Mouse (Mus musculus) liver, postnatal 0 days (tissue): ENCODE results near the gene Cnnm2. TPM values are rescaled to one million over a fixed set of nuclear protein-coding genes. Genes with fewer than 3 reads are reported as not detected.
"Not testable (repeated sequence)": the region's sequence is repeated elsewhere in the genome, so short reads cannot be mapped to it uniquely, and the experiment has no call there.

ENCODE experiments used
- ATAC-seq: fragments of 200-750 bp; cut with Nextera tagmentation; 2 replicates; pipeline ENCODE4 v1.8.0; 2017; ENCODE audit warnings: mild to moderate bottlenecking, moderate library complexity
- DNase-seq: peaks from one replicate; pipeline ENCODE4 v3.0.0-alpha.2; 2016
- H3K27ac ChIP-seq: fragments of 300-500 bp; sonication (generic); 2 replicates; pipeline ENCODE4 v1.5.1; 2014; ENCODE audit warnings: antibody characterized with exemption, moderate library complexity, mild to moderate bottlenecking, low read depth
- H3K27me3 ChIP-seq: fragments of 300-500 bp; sonication (generic); 2 replicates; pipeline ENCODE4 v1.6.1; 2014; ENCODE audit warnings: low read length, control low read depth, mixed read lengths; ENCODE audit not compliant: insufficient read depth
- H3K36me3 ChIP-seq: fragments of 300-500 bp; sonication (generic); replicated peaks from 2 replicates; pipeline ENCODE4 v1.6.1; 2014; ENCODE audit warnings: mild to moderate bottlenecking, control low read depth, low read length, moderate library complexity, mixed read lengths; ENCODE audit not compliant: insufficient read depth
- H3K4me1 ChIP-seq: fragments of 300-500 bp; sonication (generic); 2 replicates; pipeline ENCODE4 v1.6.1; 2014; ENCODE audit warnings: antibody characterized with exemption, mild to moderate bottlenecking, control low read depth; ENCODE audit not compliant: insufficient read depth
- H3K4me2 ChIP-seq: fragments of 300-500 bp; sonication (generic); 2 replicates; pipeline ENCODE4 v1.6.1; 2014; ENCODE audit warnings: low read depth, mild to moderate bottlenecking, low read length, moderate library complexity, mixed read lengths
- H3K4me3 ChIP-seq: fragments of 300-500 bp; sonication (generic); 2 replicates; pipeline ENCODE4 v1.5.1; 2014; ENCODE audit warnings: low read depth, low read length
- H3K9ac ChIP-seq: fragments of 300-500 bp; sonication (generic); replicated peaks from 2 replicates; pipeline ENCODE4 v1.6.1; 2014; ENCODE audit warnings: mild to moderate bottlenecking, moderate library complexity
- H3K9me3 ChIP-seq: fragments of 300-500 bp; sonication (generic); 2 replicates; pipeline ENCODE4 v1.6.1; 2016; ENCODE audit warnings: mild to moderate bottlenecking, control low read depth, low read length, mixed read lengths
- CTCF ChIP-seq: sonication (generic); IDR thresholded peaks from 2 replicates; pipeline ENCODE4 v1.5.1; 2016; ENCODE audit warnings: antibody characterized with exemption, low read depth
- EP300 ChIP-seq: IDR thresholded peaks from 2 replicates; pipeline ENCODE4 v1.6.1; 2016; ENCODE audit warnings: antibody characterized with exemption, low read depth, mild to moderate bottlenecking
- WGBS: fragments of 180-500 bp; shearing (Covaris S2); extraction: QIAGEN DNeasy Blood & Tissue Kit; methylation state at CpG from one replicate; pipeline ENCODE4 v1.1.7; 2014; ENCODE audit not compliant: insufficient replicate concordance; 5-methylcytosine and 5-hydroxymethylcytosine counted together
- polyA plus RNA-seq: library from polyadenylated mRNA; unstranded; fragments of >200 nt; fragmentation: Nextera tagmentation; extraction: Ambion mirVana; gene quantifications from 2 replicates; pipeline ENCODE4 v1.2.1, GENCODE M21; 2015

The Cnnm2 gene
- polyA plus RNA-seq, 1 experiment from 2014 or later: 1.6 TPM

DNA sequence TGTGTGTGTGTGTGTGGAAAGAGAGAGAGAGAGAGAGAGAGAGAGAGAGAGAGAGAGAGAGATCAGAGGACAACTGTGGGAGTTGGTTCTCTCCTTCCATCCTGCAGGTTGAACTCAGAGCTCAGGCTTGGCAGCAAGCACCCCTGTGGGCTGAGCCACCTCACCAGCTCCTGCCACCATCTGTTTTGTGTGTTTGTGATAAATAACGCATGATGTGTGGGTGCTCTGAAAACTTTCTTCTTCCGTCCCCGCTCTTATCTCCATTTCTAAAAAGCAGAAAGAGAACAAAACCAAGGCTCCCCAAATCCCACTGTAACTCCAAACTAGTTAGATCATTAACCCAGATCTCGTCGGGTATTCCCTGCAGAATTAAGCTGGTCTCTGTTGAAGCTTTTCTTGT, 4.7 kb downstream of the Cnnm2 start:
- Histone ChIP-seq H3K9ac (no peak overlapping the region), H3K27ac (no peak overlapping the region), H3K4me3 (no peak overlapping the region), H3K4me1 (peaks cover 16% of the 10 kb centered on the region), H3K9me3 (no peaks in the 10 kb centered on the region), H3K4me2 (peak overlapping the region; percentile 43), H3K36me3 (no peaks in the 10 kb centered on the region), H3K27me3 (peaks cover 6% of the 10 kb centered on the region; the same call in 1 of the 2 replicates)
- DNase-seq: no peak
- ATAC-seq: no peak
- 52% methylated on average over 5 of the region's 5 CpGs for WGBS
- TF ChIP-seq EP300: peak; percentile 23; the same call in 1 of the 2 replicates
- no peak for TF ChIP-seq CTCF

DNA sequence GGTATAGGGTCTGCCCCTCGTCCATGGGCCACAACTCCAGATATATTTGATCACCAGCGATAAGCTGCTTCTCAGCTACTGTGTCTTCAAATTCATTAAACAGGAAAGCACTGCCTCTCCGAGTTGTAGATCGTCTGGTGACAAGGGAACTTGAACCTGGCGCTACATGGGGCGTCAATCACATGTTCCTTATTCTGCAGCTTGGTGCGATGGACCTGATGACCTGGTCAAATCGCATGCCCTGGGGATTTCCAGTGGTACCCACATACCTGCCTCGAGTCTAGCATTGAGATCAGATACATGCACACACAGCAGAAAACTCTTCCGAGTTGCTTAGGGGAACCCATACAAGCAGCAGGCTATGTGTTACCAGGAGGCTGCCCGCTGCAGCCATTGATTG, 8.4 kb downstream of the Cnnm2 start:
- H3K36me3 ChIP-seq: no peaks in the 10 kb centered on the region
- no peaks in the 10 kb centered on the region for H3K27me3 ChIP-seq
- H3K9ac ChIP-seq: no peak overlapping the region
- 83% methylated on average over 11 of the region's 11 CpGs for WGBS
- ATAC-seq: no peak
- no peak overlapping the region for H3K4me3 ChIP-seq
- TF ChIP-seq CTCF: no peak
- TF ChIP-seq EP300: no peak
- no peak overlapping the region for H3K4me2 ChIP-seq
- no peak for DNase-seq
- no peak overlapping the region for H3K27ac ChIP-seq
- peaks cover 2% of the 10 kb centered on the region for H3K4me1 ChIP-seq
- no peaks in the 10 kb centered on the region for H3K9me3 ChIP-seq

DNA sequence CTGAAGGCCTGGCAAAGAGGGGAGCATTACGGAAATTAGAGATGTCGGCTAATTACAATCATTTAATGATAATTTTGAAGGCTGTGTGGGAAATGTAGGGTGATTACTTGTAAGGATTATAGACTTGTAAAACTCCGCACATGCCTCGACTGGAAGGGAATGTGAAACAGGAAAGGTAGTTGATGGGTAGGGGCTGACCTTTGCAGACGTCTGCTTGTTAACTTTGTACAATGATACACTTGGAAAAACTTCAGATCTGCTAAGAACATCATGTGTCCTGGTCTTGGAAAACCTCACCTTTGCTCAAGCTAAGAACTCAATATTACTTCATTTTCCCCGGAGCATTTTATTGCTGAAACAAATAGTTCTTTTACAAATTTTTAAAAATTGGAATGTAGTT, 10.4 kb downstream of the Cnnm2 start:
- Histone ChIP-seq H3K9ac (no peak overlapping the region), H3K27ac (no peak overlapping the region), H3K36me3 (no peaks in the 10 kb centered on the region), H3K4me1 (peaks cover 2% of the 10 kb centered on the region; the same call in 1 of the 2 replicates), H3K27me3 (no peaks in the 10 kb centered on the region), H3K4me2 (no peak overlapping the region), H3K9me3 (no peaks in the 10 kb centered on the region), H3K4me3 (no peak overlapping the region)
- DNase-seq (no peak), ATAC-seq (no peak)
- 86% methylated on average over 6 of the region's 6 CpGs for WGBS
- no peak for TF ChIP-seq EP300
- TF ChIP-seq CTCF: no peak

DNA sequence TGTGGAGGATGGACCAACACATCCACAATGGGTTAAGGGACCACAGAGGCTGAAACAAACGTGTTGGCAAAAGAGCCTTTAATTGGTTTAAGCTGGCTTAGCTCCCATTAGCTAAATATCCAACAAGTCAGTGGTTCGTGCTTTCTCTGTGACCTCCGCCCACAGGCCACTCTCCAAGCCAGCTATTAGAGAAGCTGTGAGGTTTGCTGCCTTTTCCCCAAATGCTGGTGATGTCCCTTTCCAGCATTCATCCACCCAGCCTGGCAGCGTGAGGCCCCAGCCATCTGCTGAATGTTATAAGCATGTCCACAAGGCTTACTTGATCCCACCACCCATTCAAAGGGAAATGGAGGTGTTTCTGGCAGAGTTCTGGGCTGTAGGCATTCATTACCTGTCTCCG, 15.0 kb downstream of the Cnnm2 start:
- H3K4me2 ChIP-seq: no peak overlapping the region
- H3K27me3 ChIP-seq: no peaks in the 10 kb centered on the region
- H3K4me1 ChIP-seq: no peaks in the 10 kb centered on the region
- no peak overlapping the region for H3K27ac ChIP-seq
- H3K9ac ChIP-seq: no peak overlapping the region
- ATAC-seq: no peak
- no peaks in the 10 kb centered on the region for H3K9me3 ChIP-seq
- H3K36me3 ChIP-seq: no peaks in the 10 kb centered on the region
- TF ChIP-seq CTCF (no peak), EP300 (no peak)
- 65% methylated on average over 5 of the region's 5 CpGs for WGBS
- H3K4me3 ChIP-seq: no peak overlapping the region
- DNase-seq: no peak

DNA sequence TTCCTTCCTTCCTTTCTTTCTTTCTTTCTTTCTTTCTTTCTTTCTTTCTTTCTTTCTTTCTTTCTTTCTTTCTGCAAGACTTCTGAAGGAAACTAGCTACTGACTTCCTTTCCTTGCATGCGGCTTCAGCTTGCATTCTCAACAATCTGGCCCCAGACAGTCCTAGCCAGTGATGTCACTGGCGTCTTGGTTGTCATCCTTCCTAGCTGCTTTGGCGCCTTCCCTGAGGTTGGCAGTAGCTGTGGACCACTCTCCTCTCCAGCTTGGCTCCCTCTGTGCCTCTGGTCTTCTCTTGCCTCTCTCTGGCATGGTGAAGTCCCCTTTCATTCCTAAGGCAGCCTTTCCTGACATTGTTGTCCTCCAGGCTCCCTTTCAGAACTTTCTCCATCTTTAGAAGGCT, 15.5 kb downstream of the Cnnm2 start:
- Histone ChIP-seq H3K36me3 (no peaks in the 10 kb centered on the region), H3K9me3 (no peaks in the 10 kb centered on the region), H3K4me3 (no peak overlapping the region), H3K4me1 (no peaks in the 10 kb centered on the region), H3K4me2 (no peak overlapping the region), H3K27me3 (no peaks in the 10 kb centered on the region), H3K27ac (no peak overlapping the region), H3K9ac (no peak overlapping the region)
- ATAC-seq (no peak), DNase-seq (no peak)
- WGBS: 91% methylated on average over 3 of the region's 3 CpGs
- TF ChIP-seq EP300 (no peak), CTCF (no peak)

DNA sequence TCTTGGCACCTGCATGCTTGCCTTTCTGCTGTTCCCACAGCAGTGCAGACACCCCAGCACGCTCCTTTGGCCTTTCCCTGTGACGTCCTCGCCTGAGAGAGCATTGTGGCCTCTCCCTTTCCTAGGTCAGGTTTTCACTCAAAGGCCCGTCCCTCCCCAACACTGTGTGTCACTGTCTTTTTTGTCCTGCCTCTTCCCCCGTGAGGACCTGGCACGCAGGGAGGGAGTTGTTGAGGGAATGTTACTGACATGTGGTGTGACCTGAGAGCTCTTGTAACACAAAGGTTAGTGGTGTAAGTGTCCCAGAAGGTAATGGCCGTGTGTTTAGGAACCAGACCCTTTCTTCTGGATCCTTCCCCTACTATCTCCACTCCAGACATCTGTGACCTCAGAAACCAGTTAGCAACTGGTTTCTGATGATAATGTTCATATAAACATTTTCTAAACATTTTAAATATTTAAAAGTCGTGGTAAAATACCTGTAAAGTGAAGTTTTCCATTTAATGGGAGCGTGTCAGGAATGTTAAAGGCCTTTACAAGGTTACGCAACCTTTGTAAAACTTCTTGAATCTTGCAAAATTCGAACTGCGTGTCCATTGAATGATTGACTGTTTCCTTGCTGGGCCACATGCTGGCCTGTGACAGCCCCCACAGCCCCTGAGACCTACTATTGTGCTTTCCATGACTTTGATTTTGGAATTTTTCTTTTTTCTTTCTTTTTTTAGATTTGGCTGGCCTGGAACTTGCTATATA, 16.7 kb downstream of the Cnnm2 start:
- 68% methylated on average over 12 of the region's 12 CpGs for WGBS
- H3K4me2 ChIP-seq: no peak overlapping the region
- DNase-seq: no peak
- no peak overlapping the region for H3K9ac ChIP-seq
- no peak for ATAC-seq
- H3K27ac ChIP-seq: no peak overlapping the region
- H3K36me3 ChIP-seq: no peaks in the 10 kb centered on the region
- H3K9me3 ChIP-seq: no peaks in the 10 kb centered on the region
- no peaks in the 10 kb centered on the region for H3K27me3 ChIP-seq
- no peaks in the 10 kb centered on the region for H3K4me1 ChIP-seq
- no peak for TF ChIP-seq EP300
- no peak for TF ChIP-seq CTCF
- H3K4me3 ChIP-seq: no peak overlapping the region

DNA sequence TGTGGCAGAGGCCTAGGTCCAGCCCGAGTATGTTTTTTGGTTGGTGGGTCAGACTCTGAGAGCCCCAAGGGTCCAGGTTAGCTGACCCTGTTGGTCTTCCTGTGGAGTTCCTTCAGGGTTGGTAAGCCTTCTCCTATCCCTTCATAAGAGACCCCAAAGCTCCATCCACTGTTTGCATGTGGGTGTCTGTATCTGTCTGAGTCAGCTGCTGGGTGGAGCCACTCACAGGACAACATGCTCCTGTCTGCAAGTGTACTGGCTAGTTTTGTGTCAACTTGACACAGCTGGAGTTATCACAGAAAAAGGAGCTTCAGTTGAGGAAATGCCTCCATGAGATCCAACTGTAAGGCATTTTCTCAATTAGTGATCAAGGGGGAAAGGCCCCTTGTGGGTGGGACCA, 17.7 kb downstream of the Cnnm2 start:
- not testable (repeated sequence) for H3K4me1 ChIP-seq, H3K9ac ChIP-seq, H3K9me3 ChIP-seq, H3K27me3 ChIP-seq, H3K36me3 ChIP-seq, H3K4me3 ChIP-seq, DNase-seq, H3K4me2 ChIP-seq, H3K27ac ChIP-seq
- peak; percentile 35; the same call in 1 of the 2 replicates for ATAC-seq
- 83% methylated on average over 1 of the region's 1 CpGs for WGBS
